Mouse (Mus musculus): ENCODE measurements at regions not wholly inside any gene's neighbourhood (a gene's known extent, or its start where the extent isn't known, plus 50 kb on each side); places are given as distances from the start of the nearest gene placed in this dataset.

- Histone ChIP-seq H3K4me1 (ENCODE audit: control insufficient read depth, insufficient read depth, low read length) (peaks cover 5% of the 10 kb centered on the region), H3K27ac (ENCODE audit: low read length) (no peak overlapping the region), H3K36me3 (ENCODE audit: control insufficient read depth, insufficient read depth, low read length) (no peaks in the 10 kb centered on the region)
These were observed 197.3 kb downstream of the Fzd1 start for GRCm38 (mm10) chr5:4560370-4561138.

GRCm38 (mm10) chr5:4554972-4555371, 202.9 kb downstream of the Fzd1 start:
- Histone ChIP-seq H3K4me3 (ENCODE audit: low read depth, low read length) (no peak overlapping the region), H3K9ac (replicated peaks; ENCODE audit: low read depth, low read length) (no peak overlapping the region), H3K27me3 (ENCODE audit: control insufficient read depth, insufficient read depth, low read length) (no peaks in the 10 kb centered on the region), H3K4me1 (ENCODE audit: control insufficient read depth, insufficient read depth, low read length) (no peaks in the 10 kb centered on the region), H3K36me3 (ENCODE audit: control insufficient read depth, insufficient read depth, low read length) (no peaks in the 10 kb centered on the region), H3K4me2 (replicated peaks; ENCODE audit: low read depth, low read length) (no peak overlapping the region), H3K9me3 (ENCODE audit: control insufficient read depth, low read depth, low read length) (no peaks in the 10 kb centered on the region), H3K27ac (ENCODE audit: low read length) (no peak overlapping the region)
- WGBS: 61% methylated on average over 2 of the region's 2 CpGs
- ATAC-seq (ENCODE audit: insufficient number of reproducible peaks, insufficient read depth, low FRiP score, low read depth): no peak

More at GRCm38 (mm10) chr5:4560370-4561138, 197.3 kb downstream of the Fzd1 start:
- Histone ChIP-seq H3K9me3 (ENCODE audit: control insufficient read depth, low read depth, low read length) (no peaks in the 10 kb centered on the region), H3K9ac (replicated peaks; ENCODE audit: low read depth, low read length) (no peak overlapping the region), H3K4me2 (replicated peaks; ENCODE audit: low read depth, low read length) (no peak overlapping the region), H3K4me3 (ENCODE audit: low read depth, low read length) (no peak overlapping the region), H3K27me3 (ENCODE audit: control insufficient read depth, insufficient read depth, low read length) (no peaks in the 10 kb centered on the region)
- ATAC-seq (ENCODE audit: insufficient number of reproducible peaks, insufficient read depth, low FRiP score, low read depth): no peak
- 39% methylated on average over 7 of the region's 7 CpGs for WGBS

- H3K27ac ChIP-seq (ENCODE audit: low read length): no peak overlapping the region
These were observed 219.3 kb downstream of the Fzd1 start for GRCm38 (mm10) chr5:4538572-4538971.

GRCm38 (mm10) chr5:4536790-4537189, 221.0 kb downstream of the Fzd1 start:
- WGBS: 68% methylated on average over 2 of the region's 2 CpGs

More at GRCm38 (mm10) chr5:4538572-4538971, 219.3 kb downstream of the Fzd1 start:
- Histone ChIP-seq H3K4me1 (ENCODE audit: control insufficient read depth, insufficient read depth, low read length) (0 out of 2 replicates have a peak, but pooled peaks cover 2% of the 10 kb centered on the region), H3K27me3 (ENCODE audit: control insufficient read depth, insufficient read depth, low read length) (no peaks in the 10 kb centered on the region), H3K36me3 (ENCODE audit: control insufficient read depth, insufficient read depth, low read length) (no peaks in the 10 kb centered on the region), H3K9ac (replicated peaks; ENCODE audit: low read depth, low read length) (no peak overlapping the region), H3K9me3 (ENCODE audit: control insufficient read depth, low read depth, low read length) (no peaks in the 10 kb centered on the region), H3K4me2 (replicated peaks; ENCODE audit: low read depth, low read length) (no peak overlapping the region), H3K4me3 (ENCODE audit: low read depth, low read length) (no peak overlapping the region)
- ATAC-seq (ENCODE audit: insufficient number of reproducible peaks, insufficient read depth, low FRiP score, low read depth): no peak
- WGBS: 69% methylated on average over 6 of the region's 6 CpGs

GRCm38 (mm10) chr5:4535951-4536350, 221.9 kb downstream of the Fzd1 start:
- ATAC-seq (ENCODE audit: insufficient number of reproducible peaks, insufficient read depth, low FRiP score, low read depth): no peak

More at GRCm38 (mm10) chr5:4536790-4537189, 221.0 kb downstream of the Fzd1 start:
- no peaks in the 10 kb centered on the region for H3K9me3 ChIP-seq (ENCODE audit: control insufficient read depth, low read depth, low read length)
- H3K27ac ChIP-seq (ENCODE audit: low read length): no peak overlapping the region
- no peaks in the 10 kb centered on the region for H3K27me3 ChIP-seq (ENCODE audit: control insufficient read depth, insufficient read depth, low read length)
- ATAC-seq (ENCODE audit: insufficient number of reproducible peaks, insufficient read depth, low FRiP score, low read depth): no peak
- H3K36me3 ChIP-seq (ENCODE audit: control insufficient read depth, insufficient read depth, low read length): no peaks in the 10 kb centered on the region
- no peak overlapping the region for H3K9ac ChIP-seq (replicated peaks; ENCODE audit: low read depth, low read length)
- 0 out of 2 replicates have a peak, but pooled peaks cover 2% of the 10 kb centered on the region for H3K4me1 ChIP-seq (ENCODE audit: control insufficient read depth, insufficient read depth, low read length)
- no peak overlapping the region for H3K4me2 ChIP-seq (replicated peaks; ENCODE audit: low read depth, low read length)
- H3K4me3 ChIP-seq (ENCODE audit: low read depth, low read length): no peak overlapping the region

GRCm38 (mm10) chr5:4534512-4534911, 223.3 kb downstream of the Fzd1 start:
- no peak overlapping the region for H3K4me2 ChIP-seq (replicated peaks; ENCODE audit: low read depth, low read length)
- ATAC-seq (ENCODE audit: insufficient number of reproducible peaks, insufficient read depth, low FRiP score, low read depth): no peak
- H3K9ac ChIP-seq (replicated peaks; ENCODE audit: low read depth, low read length): no peak overlapping the region
- no peak overlapping the region for H3K4me3 ChIP-seq (ENCODE audit: low read depth, low read length)
- H3K36me3 ChIP-seq (ENCODE audit: control insufficient read depth, insufficient read depth, low read length): no peaks in the 10 kb centered on the region
- WGBS: 90% methylated on average over 2 of the region's 2 CpGs
- H3K27me3 ChIP-seq (ENCODE audit: control insufficient read depth, insufficient read depth, low read length): no peaks in the 10 kb centered on the region
- H3K4me1 ChIP-seq (ENCODE audit: control insufficient read depth, insufficient read depth, low read length): peaks cover 8% of the 10 kb centered on the region; the same call in 1 of the 2 replicates
- H3K9me3 ChIP-seq (ENCODE audit: control insufficient read depth, low read depth, low read length): no peaks in the 10 kb centered on the region
- H3K27ac ChIP-seq (ENCODE audit: low read length): no peak overlapping the region

More at GRCm38 (mm10) chr5:4535951-4536350, 221.9 kb downstream of the Fzd1 start:
- 48% methylated on average over 8 of the region's 8 CpGs for WGBS
- no peak overlapping the region for H3K4me2 ChIP-seq (replicated peaks; ENCODE audit: low read depth, low read length)
- no peak overlapping the region for H3K27ac ChIP-seq (ENCODE audit: low read length)
- H3K9ac ChIP-seq (replicated peaks; ENCODE audit: low read depth, low read length): no peak overlapping the region
- no peaks in the 10 kb centered on the region for H3K36me3 ChIP-seq (ENCODE audit: control insufficient read depth, insufficient read depth, low read length)
- H3K9me3 ChIP-seq (ENCODE audit: control insufficient read depth, low read depth, low read length): no peaks in the 10 kb centered on the region
- H3K27me3 ChIP-seq (ENCODE audit: control insufficient read depth, insufficient read depth, low read length): no peaks in the 10 kb centered on the region
- H3K4me3 ChIP-seq (ENCODE audit: low read depth, low read length): no peak overlapping the region
- 0 out of 2 replicates have a peak, but pooled peaks cover 2% of the 10 kb centered on the region for H3K4me1 ChIP-seq (ENCODE audit: control insufficient read depth, insufficient read depth, low read length)

GRCm38 (mm10) chr5:4530236-4531067, 227.4 kb downstream of the Fzd1 start:
- Histone ChIP-seq H3K27me3 (ENCODE audit: control insufficient read depth, insufficient read depth, low read length) (no peaks in the 10 kb centered on the region), H3K9me3 (ENCODE audit: control insufficient read depth, low read depth, low read length) (no peaks in the 10 kb centered on the region), H3K4me2 (replicated peaks; ENCODE audit: low read depth, low read length) (no peak overlapping the region), H3K4me1 (ENCODE audit: control insufficient read depth, insufficient read depth, low read length) (peaks cover 6% of the 10 kb centered on the region; the same call in 1 of the 2 replicates), H3K4me3 (ENCODE audit: low read depth, low read length) (no peak overlapping the region), H3K36me3 (ENCODE audit: control insufficient read depth, insufficient read depth, low read length) (no peaks in the 10 kb centered on the region), H3K9ac (replicated peaks; ENCODE audit: low read depth, low read length) (no peak overlapping the region), H3K27ac (ENCODE audit: low read length) (peak overlapping the region; percentile 39)
- ATAC-seq (ENCODE audit: insufficient number of reproducible peaks, insufficient read depth, low FRiP score, low read depth): peak; percentile 53; the same call in 1 of the 2 replicates
- WGBS: 35% methylated on average over 10 of the region's 10 CpGs

GRCm38 (mm10) chr5:4526042-4526815, 231.6 kb downstream of the Fzd1 start:
- Histone ChIP-seq H3K27ac (ENCODE audit: low read length) (no peak overlapping the region), H3K4me2 (replicated peaks; ENCODE audit: low read depth, low read length) (no peak overlapping the region), H3K9me3 (ENCODE audit: control insufficient read depth, low read depth, low read length) (no peaks in the 10 kb centered on the region), H3K4me1 (ENCODE audit: control insufficient read depth, insufficient read depth, low read length) (peaks cover 6% of the 10 kb centered on the region; the same call in 1 of the 2 replicates), H3K36me3 (ENCODE audit: control insufficient read depth, insufficient read depth, low read length) (no peaks in the 10 kb centered on the region), H3K27me3 (ENCODE audit: control insufficient read depth, insufficient read depth, low read length) (no peaks in the 10 kb centered on the region), H3K4me3 (ENCODE audit: low read depth, low read length) (no peak overlapping the region), H3K9ac (replicated peaks; ENCODE audit: low read depth, low read length) (no peak overlapping the region)
- no peak for ATAC-seq (ENCODE audit: insufficient number of reproducible peaks, insufficient read depth, low FRiP score, low read depth)
- WGBS: 78% methylated on average over 9 of the region's 9 CpGs

Measured in stomach, embryonic 14.5 days (tissue).